Mouse (Mus musculus) MEL (cell line): ENCODE results near the gene Maml1.

Source experiments
- CTCF ChIP-seq, 3 experiments: IDR thresholded peaks in 2 of 3; conservative IDR thresholded peaks in 1 of 3; 2 replicates each; pipeline ENCODE4 v1.5.1; 2011 to 2012; ENCODE audit warnings: low read length in 3 of 3, low read depth in 2 of 3, mild to moderate bottlenecking in 2 of 3, improper control_type of control experiment in 1 of 3, inconsistent platforms in 1 of 3, mixed read lengths in 1 of 3, moderate library complexity in 1 of 3; ENCODE audit not compliant: control insufficient read depth in 1 of 3, insufficient read depth in 1 of 3, poor library complexity in 1 of 3, severe bottlenecking in 1 of 3
- EP300 ChIP-seq, 2 experiments: IDR thresholded peaks; 2 replicates each; pipeline ENCODE4 v1.6.1; 2011; ENCODE audit warnings: improper control_type of control experiment in 2 of 2, low read length in 2 of 2, low read depth in 1 of 2, mild to moderate bottlenecking in 1 of 2
- JUND ChIP-seq: IDR thresholded peaks from 2 replicates; pipeline ENCODE4 v1.6.1; 2011; ENCODE audit warnings: low read depth, mild to moderate bottlenecking, improper control_type of control experiment, low read length
- NELFE ChIP-seq: IDR thresholded peaks from 2 replicates; pipeline ENCODE4 v1.6.1; 2011; ENCODE audit warnings: low read depth, low read length, improper control_type of control experiment
- POLR2A ChIP-seq, 2 experiments: IDR thresholded peaks; 2 replicates each; pipeline ENCODE4 v1.6.1; 2011 to 2012; ENCODE audit warnings: low read length in 2 of 2, mild to moderate bottlenecking in 2 of 2, control low read depth in 1 of 2, improper control_type of control experiment in 1 of 2, low read depth in 1 of 2, moderate library complexity in 1 of 2; ENCODE audit not compliant: control insufficient read depth in 1 of 2, insufficient read depth in 1 of 2, poor library complexity in 1 of 2
- TBP ChIP-seq: IDR thresholded peaks from 2 replicates; pipeline ENCODE4 v1.8.0; 2011; ENCODE audit warnings: low read depth, low read length, improper control_type of control experiment
- ZMIZ1 ChIP-seq: IDR thresholded peaks from 2 replicates; pipeline ENCODE4 v1.6.1; 2012; ENCODE audit warnings: low read depth, mild to moderate bottlenecking, inconsistent platforms, low read length, improper control_type of control experiment, moderate library complexity

DNA sequence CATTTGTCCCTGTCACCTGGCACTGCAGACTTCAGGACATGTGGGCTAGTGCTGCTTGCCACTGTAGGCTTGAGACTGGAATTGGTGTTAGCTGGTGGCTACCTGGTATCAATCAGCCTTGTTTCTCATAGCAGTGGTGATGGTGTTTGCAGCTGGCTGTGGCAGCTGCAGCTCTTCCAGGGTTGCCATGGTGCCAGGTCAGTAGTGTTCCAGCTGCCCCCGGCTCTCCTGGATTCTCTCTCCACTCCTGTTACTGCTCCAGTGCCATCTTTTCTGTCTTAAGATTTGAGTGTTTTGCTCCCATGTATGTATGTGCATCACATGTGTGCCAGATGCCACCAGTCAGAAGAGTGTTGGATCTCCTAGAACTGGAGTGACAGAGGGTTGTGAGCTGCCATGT is 38.7 kb downstream of the Maml1 start:
- TF ChIP-seq NELFE (no peak), CTCF (IDR thresholded peaks at IDR 0.05 in 2 of 3, conservative IDR thresholded peaks at IDR 0.05 in 1 of 3; ENCODE audit: control insufficient read depth in 1 of 3, insufficient read depth in 1 of 3, low read depth in 2 of 3, low read length in 3 of 3, poor library complexity in 1 of 3, severe bottlenecking in 1 of 3) (no peak), TBP (no peak), EP300 (IDR thresholded peaks at IDR 0.05; ENCODE audit: low read depth in 1 of 2, low read length in 2 of 2) (no peak), POLR2A (IDR thresholded peaks at IDR 0.05; ENCODE audit: control insufficient read depth in 1 of 2, insufficient read depth in 1 of 2, low read depth in 1 of 2, low read length in 2 of 2, poor library complexity in 1 of 2) (no peak), ZMIZ1 (no peak), JUND (no peak)
